Mouse (Mus musculus) CH12.LX (cell line): ENCODE data around the gene Bach2. TPM values are rescaled to one million over a fixed set of nuclear protein-coding genes. Genes with fewer than 3 reads are reported as not detected.

Source experiments
- DNase-seq: peaks from one replicate; pipeline ENCODE4 v3.0.0-alpha.2; 2013; ENCODE audit errors: extremely low read depth
- H3K27ac ChIP-seq: 2 replicates; pipeline ENCODE4 v1.5.1; 2012; ENCODE audit warnings: low read depth, mild to moderate bottlenecking, control low read depth, moderate library complexity; ENCODE audit not compliant: insufficient read depth
- H3K27me3 ChIP-seq: replicated peaks from 2 replicates; pipeline ENCODE3; 2012; ENCODE audit warnings: inconsistent platforms
- H3K36me3 ChIP-seq, 2 experiments: replicated peaks in 1 of 2; 2 replicates each; pipeline versions ENCODE3 to v1.6.1; 2012; ENCODE audit warnings: inconsistent platforms in 1 of 2, low read length in 1 of 2, mild to moderate bottlenecking in 1 of 2, mixed read lengths in 1 of 2, moderate library complexity in 1 of 2; ENCODE audit not compliant: control insufficient read depth in 1 of 2, insufficient read depth in 1 of 2
- H3K4me1 ChIP-seq, 2 experiments: 2 replicates each; pipeline ENCODE4 v1.6.1; 2012; ENCODE audit warnings: inconsistent platforms in 1 of 2, moderate library complexity in 1 of 2; ENCODE audit not compliant: insufficient read depth in 2 of 2, control insufficient read depth in 1 of 2
- H3K4me2 ChIP-seq: 2 replicates; pipeline ENCODE4 v1.6.1; 2012; ENCODE audit warnings: low read depth, mild to moderate bottlenecking, control low read depth; ENCODE audit not compliant: poor library complexity, insufficient read depth, severe bottlenecking
- H3K4me3 ChIP-seq, 3 experiments: fragments of 150-350 bp in 1 of 3; sonication (generic) in 1 of 3; replicated peaks in 1 of 3; 2 replicates each; pipeline versions ENCODE3 to v1.5.1; 2011 to 2012; ENCODE audit warnings: low read depth in 2 of 3, low read length in 2 of 3, mild to moderate bottlenecking in 2 of 3, moderate library complexity in 2 of 3, control low read depth in 1 of 3, improper control_type of control experiment in 1 of 3, inconsistent platforms in 1 of 3, mixed read lengths in 1 of 3; ENCODE audit not compliant: poor library complexity in 1 of 3
- H3K79me2 ChIP-seq: replicated peaks from 2 replicates; pipeline ENCODE4 v1.6.1; 2012; ENCODE audit warnings: mild to moderate bottlenecking, moderate library complexity; ENCODE audit not compliant: control insufficient read depth, poor library complexity, insufficient read depth, severe bottlenecking; ENCODE audit errors: extremely low read depth
- H3K9ac ChIP-seq: 2 replicates; pipeline ENCODE4 v1.6.1; 2012; ENCODE audit warnings: low read depth, mild to moderate bottlenecking, control low read depth, moderate library complexity; ENCODE audit not compliant: insufficient read depth
- H3K9me3 ChIP-seq: replicated peaks from 2 replicates; pipeline ENCODE3; 2012; ENCODE audit warnings: low read length, inconsistent platforms, mixed read lengths
- CHD2 ChIP-seq: IDR thresholded peaks from 2 replicates; pipeline ENCODE4 v1.6.1; 2011; ENCODE audit warnings: low read length, improper control_type of control experiment
- ELF1 ChIP-seq: IDR thresholded peaks from 2 replicates; pipeline ENCODE4 v1.6.1; 2014; ENCODE audit warnings: low read depth, mild to moderate bottlenecking, inconsistent platforms, low read length, improper control_type of control experiment
- ETS1 ChIP-seq: conservative IDR thresholded peaks from 2 replicates; pipeline ENCODE4 v1.6.1; 2012; ENCODE audit warnings: low read depth, mild to moderate bottlenecking, inconsistent platforms, low read length, improper control_type of control experiment, moderate library complexity
- HCFC1 ChIP-seq: IDR thresholded peaks from 2 replicates; pipeline ENCODE4 v1.6.1; 2012; ENCODE audit warnings: low read depth, mild to moderate bottlenecking, inconsistent platforms, low read length, improper control_type of control experiment
- JUN ChIP-seq: IDR thresholded peaks from 2 replicates; pipeline ENCODE4 v1.6.1; 2011; ENCODE audit warnings: low read depth, mild to moderate bottlenecking, low read length, improper control_type of control experiment, moderate library complexity; ENCODE audit not compliant: insufficient read depth
- KAT2A ChIP-seq: IDR thresholded peaks from 2 replicates; pipeline ENCODE4 v1.6.1; 2012; ENCODE audit warnings: low read length, improper control_type of control experiment, inconsistent platforms; ENCODE audit not compliant: insufficient replicate concordance
- MAFK ChIP-seq: IDR thresholded peaks from 2 replicates; pipeline ENCODE4 v1.6.1; 2011; ENCODE audit warnings: low read length, improper control_type of control experiment; ENCODE audit not compliant: insufficient replicate concordance
- MAZ ChIP-seq: IDR thresholded peaks from 2 replicates; pipeline ENCODE4 v1.6.1; 2012; ENCODE audit warnings: low read depth, mild to moderate bottlenecking, inconsistent platforms, low read length, improper control_type of control experiment, moderate library complexity
- NRF1 ChIP-seq: IDR thresholded peaks from 2 replicates; pipeline ENCODE4 v1.6.1; 2014; ENCODE audit warnings: low read depth, mild to moderate bottlenecking, inconsistent platforms, low read length, improper control_type of control experiment, moderate library complexity
- POLR2AphosphoS2 ChIP-seq: IDR thresholded peaks from 2 replicates; pipeline ENCODE4 v1.6.1; 2011; ENCODE audit warnings: low read depth, low read length, improper control_type of control experiment
- RAD21 ChIP-seq: IDR thresholded peaks from 2 replicates; pipeline ENCODE4 v1.6.1; 2011; ENCODE audit warnings: low read depth, mild to moderate bottlenecking, low read length, improper control_type of control experiment, moderate library complexity
- SIN3A ChIP-seq: IDR thresholded peaks from 2 replicates; pipeline ENCODE4 v1.6.1; 2012; ENCODE audit warnings: low read length, improper control_type of control experiment, inconsistent platforms
- SMC3 ChIP-seq: IDR thresholded peaks from 2 replicates; pipeline ENCODE4 v1.6.1; 2011; ENCODE audit warnings: low read depth, low read length, improper control_type of control experiment
- TBP ChIP-seq: conservative IDR thresholded peaks from 2 replicates; pipeline ENCODE4 v1.6.1; 2011; ENCODE audit warnings: low read depth, low read length, improper control_type of control experiment
- UBTF ChIP-seq: IDR thresholded peaks from 2 replicates; pipeline ENCODE4 v1.6.1; 2012; ENCODE audit warnings: low read depth, mild to moderate bottlenecking, inconsistent platforms, low read length, improper control_type of control experiment, moderate library complexity
- USF1 ChIP-seq: IDR thresholded peaks from 2 replicates; pipeline ENCODE4 v1.6.1; 2014; ENCODE audit warnings: low read depth, mild to moderate bottlenecking, inconsistent platforms, low read length, improper control_type of control experiment
- USF2 ChIP-seq: conservative IDR thresholded peaks from 2 replicates; pipeline ENCODE4 v1.6.1; 2011; ENCODE audit warnings: low read depth, low read length, improper control_type of control experiment
- ZC3H11A ChIP-seq: IDR thresholded peaks from 2 replicates; pipeline ENCODE4 v1.6.1; 2012; ENCODE audit warnings: low read depth, mild to moderate bottlenecking, inconsistent platforms, low read length, improper control_type of control experiment
- ZMIZ1 ChIP-seq: IDR thresholded peaks from 2 replicates; pipeline ENCODE4 v1.6.1; 2012; ENCODE audit warnings: low read depth, mild to moderate bottlenecking, inconsistent platforms, low read length, improper control_type of control experiment
- ZNF384 ChIP-seq: IDR thresholded peaks from 2 replicates; pipeline ENCODE4 v1.6.1; 2012; ENCODE audit warnings: low read depth, low read length, improper control_type of control experiment, inconsistent platforms
- dilution Hi-C: fragments of 300-500 bp; cut with MboI; formaldehyde crosslinking; loops from 2 replicates; pipeline ENCODE4 v1.14.3; 2020; ENCODE audit warnings: low sequenced_read_pairs; ENCODE audit not compliant: extremely low pct_unique_long_range_greater_than_20kb, extremely low pct_ligation_motif_present
- in situ Hi-C: fragments of 300-500 bp; cut with MboI; formaldehyde crosslinking; loops from 3 replicates; pipeline ENCODE4 v1.14.3; 2019; ENCODE audit warnings: low sequenced_read_pairs, low pct_ligation_motif_present, low pct_unique_long_range_greater_than_20kb, mixed read lengths
- polyA plus RNA-seq: library from polyadenylated mRNA; unstranded; fragments of >175 nt; gene quantifications from 2 replicates; pipeline ENCODE4 v1.2.1, GENCODE M21; 2012; ENCODE audit warnings: low read depth; ENCODE audit not compliant: insufficient read length
- total RNA-seq, 2 experiments: library from RNA; depleted of rRNA; stranded (reverse); fragments of 300-350 nt in 1 of 2; fragments of >200 nt in 1 of 2; gene quantifications; 2 replicates each; pipeline ENCODE4 v1.2.3; 2012 to 2014

Gene Bach2
- total and polyA plus RNA-seq, 3 experiments: 0.11 TPM; not detected in 2

DNA sequence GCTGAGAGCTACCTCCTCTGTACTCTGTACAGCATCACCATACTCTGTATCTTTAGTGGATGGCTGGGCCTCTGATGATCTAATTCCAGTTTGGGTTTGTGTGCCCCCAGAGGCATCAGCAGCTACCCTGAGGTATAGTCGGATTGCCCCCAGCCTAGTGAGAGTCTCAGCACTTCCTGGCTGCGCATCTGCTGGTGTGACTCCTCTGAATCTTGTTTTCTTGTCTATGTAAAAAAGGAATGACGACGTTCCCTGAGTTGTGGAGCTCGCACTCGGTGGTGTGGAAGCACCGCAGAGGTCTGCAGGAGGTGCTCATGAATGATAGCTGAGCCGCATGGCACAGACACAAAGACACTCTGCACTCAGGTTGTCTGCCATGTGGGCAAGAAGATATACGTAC lies 105.7 kb downstream of the Bach2 start:
- dilution Hi-C loops (no loop called here), in situ Hi-C loops (no loop called here)
- TF ChIP-seq USF1: no peak
- TF ChIP-seq ZNF384: no peak
- no peak for TF ChIP-seq ELF1
- no peak for TF ChIP-seq POLR2AphosphoS2
- no peak for TF ChIP-seq JUN
- no peak for TF ChIP-seq UBTF
- no peak for TF ChIP-seq MAZ
- peaks cover 3 to 16% of the 10 kb centered on the region in 2 experiments; a peak in 3 of 4 replicates for H3K4me1 ChIP-seq
- H3K27ac ChIP-seq: no peak overlapping the region
- no peaks in the 10 kb centered on the region for H3K9me3 ChIP-seq
- no peak overlapping the region for H3K4me2 ChIP-seq
- H3K4me3 ChIP-seq: no peak overlapping the region
- H3K9ac ChIP-seq: no peak overlapping the region
- DNase-seq: no peak
- H3K27me3 ChIP-seq: no peaks in the 10 kb centered on the region
- no peaks in the 10 kb centered on the region for H3K36me3 ChIP-seq
- no peaks in the 10 kb centered on the region for H3K79me2 ChIP-seq

DNA sequence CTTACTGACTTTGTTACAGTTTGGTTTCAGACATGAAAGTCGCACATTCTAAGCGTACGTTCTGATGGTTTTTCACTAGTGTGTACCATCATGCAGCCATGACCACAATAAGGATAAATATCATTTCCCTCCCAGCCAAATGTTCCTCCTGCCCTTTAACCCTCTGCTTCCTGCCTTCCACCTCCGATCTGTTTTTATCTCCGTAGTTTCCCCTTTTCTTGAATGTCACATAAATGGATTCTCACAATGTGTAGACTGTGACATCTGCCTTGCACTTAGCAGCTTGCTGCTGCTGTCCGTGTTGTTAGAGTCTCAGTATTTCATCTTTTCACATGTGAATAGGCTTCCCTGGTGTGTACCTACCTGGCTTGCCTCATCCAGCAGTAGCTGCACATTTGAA lies 108.6 kb downstream of the Bach2 start:
- Histone ChIP-seq H3K4me1 (peaks cover 3 to 21% of the 10 kb centered on the region in 2 experiments; a peak in 3 of 4 replicates), H3K4me2 (no peak overlapping the region), H3K79me2 (no peaks in the 10 kb centered on the region), H3K4me3 (no peak overlapping the region), H3K9me3 (no peaks in the 10 kb centered on the region), H3K27ac (no peak overlapping the region), H3K36me3 (no peaks in the 10 kb centered on the region), H3K9ac (no peak overlapping the region), H3K27me3 (no peaks in the 10 kb centered on the region)
- no peak for TF ChIP-seq ZMIZ1
- TF ChIP-seq MAFK: no peak
- TF ChIP-seq KAT2A: no peak
- no peak for TF ChIP-seq SMC3
- in situ Hi-C loops (no loop called here), dilution Hi-C loops (no loop called here)
- DNase-seq: no peak

DNA sequence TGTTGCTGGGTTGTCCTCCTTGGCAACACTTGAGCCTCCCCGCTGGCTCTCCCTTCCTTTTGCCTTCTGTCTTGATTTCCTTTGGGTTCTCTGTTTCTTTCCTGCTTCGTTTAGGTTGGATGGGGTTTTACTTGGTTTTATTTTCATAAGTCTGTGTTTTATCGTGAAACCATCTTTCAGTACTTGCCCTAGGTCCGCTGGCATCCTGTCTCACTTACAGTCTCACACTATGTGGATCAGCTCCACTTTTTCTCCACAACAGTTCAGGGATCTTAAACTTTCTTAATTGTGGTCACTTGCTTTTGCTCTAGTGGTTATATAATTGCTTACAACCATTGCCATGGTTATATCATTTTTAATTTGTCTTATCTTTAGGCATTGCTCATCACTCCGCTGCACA lies 109.1 kb downstream of the Bach2 start:
- H3K4me1 ChIP-seq: peaks cover 3 to 21% of the 10 kb centered on the region in 2 experiments; a peak in 3 of 4 replicates
- no peaks in the 10 kb centered on the region for H3K36me3 ChIP-seq
- H3K4me3 ChIP-seq: no peak overlapping the region
- no peaks in the 10 kb centered on the region for H3K27me3 ChIP-seq
- H3K27ac ChIP-seq: no peak overlapping the region
- in situ Hi-C loops (no loop called here), dilution Hi-C loops (no loop called here)
- H3K4me2 ChIP-seq: no peak overlapping the region
- no peaks in the 10 kb centered on the region for H3K79me2 ChIP-seq
- no peak for TF ChIP-seq RAD21
- TF ChIP-seq MAZ: no peak
- TF ChIP-seq ELF1: no peak
- TF ChIP-seq POLR2AphosphoS2: no peak
- no peak for TF ChIP-seq USF2
- TF ChIP-seq HCFC1: no peak
- TF ChIP-seq ZNF384: no peak
- TF ChIP-seq TBP: no peak
- TF ChIP-seq ETS1: no peak
- TF ChIP-seq SIN3A: no peak
- no peak for TF ChIP-seq NRF1
- TF ChIP-seq CHD2: no peak
- no peak for TF ChIP-seq MAFK
- no peak for TF ChIP-seq USF1
- no peak for TF ChIP-seq ZC3H11A
- no peak for TF ChIP-seq JUN
- DNase-seq: no peak
- H3K9ac ChIP-seq: no peak overlapping the region
- H3K9me3 ChIP-seq: no peaks in the 10 kb centered on the region
